Mouse (Mus musculus): ENCODE data around the gene Srgap2.
"Not testable (repeated sequence)": the region's sequence is repeated elsewhere in the genome, so short reads cannot be mapped to it uniquely, and the experiment has no call there.

DNA sequence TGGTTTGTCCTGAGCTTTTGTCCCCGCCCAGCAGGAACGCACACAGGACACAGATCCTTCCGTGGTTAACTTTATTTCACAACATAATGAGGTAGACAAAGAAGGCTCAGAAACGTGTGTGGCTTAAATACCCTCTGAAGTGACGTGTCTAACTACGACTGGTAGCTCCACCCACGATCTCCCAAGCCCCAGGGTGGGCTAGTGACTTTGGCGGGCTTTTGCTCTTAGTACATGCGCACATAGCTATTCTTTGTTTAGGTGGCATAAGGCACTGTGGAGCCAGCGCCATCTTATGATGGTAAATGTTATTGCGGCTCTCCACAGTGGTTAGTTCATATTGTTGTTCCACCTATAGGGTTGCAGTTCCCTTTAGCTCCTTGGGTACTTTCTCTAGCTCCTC is 38.9 kb upstream of the Srgap2 start:
- peak; percentile 57 for TF ChIP-seq CTCF (IDR thresholded peaks at IDR 0.05; ENCODE audit: low read depth)
- not testable (repeated sequence) for TF ChIP-seq EP300 (IDR thresholded peaks at IDR 0.05; ENCODE audit: low read depth)

All from liver, postnatal 0 days (tissue).